Mouse (Mus musculus) embryonic facial prominence, embryonic 13.5 days (tissue): ENCODE results near the gene Wnt10a. TPM values are rescaled to one million over a fixed set of nuclear protein-coding genes. Genes with fewer than 3 reads are reported as not detected.

Source experiments
- ATAC-seq: fragments of 200-750 bp; cut with Nextera tagmentation; 2 replicates; pipeline ENCODE4 v1.8.0; 2017; ENCODE audit warnings: low read depth; ENCODE audit not compliant: insufficient number of reproducible peaks, insufficient read depth, low FRiP score, low TSS enrichment
- H3K27ac ChIP-seq: fragments of 300-500 bp; sonication (generic); 2 replicates; pipeline ENCODE4 v1.5.1; 2015; ENCODE audit warnings: moderate library complexity, mild to moderate bottlenecking, inconsistent platforms
- H3K27me3 ChIP-seq: fragments of 300-500 bp; sonication (generic); 2 replicates; pipeline ENCODE4 v1.6.1; 2015; ENCODE audit warnings: mild to moderate bottlenecking, inconsistent platforms
- H3K36me3 ChIP-seq: fragments of 300-500 bp; sonication (generic); 2 replicates; pipeline ENCODE4 v1.6.1; 2015; ENCODE audit warnings: mild to moderate bottlenecking, inconsistent platforms
- H3K4me1 ChIP-seq: fragments of 300-500 bp; sonication (generic); 2 replicates; pipeline ENCODE4 v1.6.1; 2015; ENCODE audit warnings: inconsistent platforms
- H3K4me2 ChIP-seq: fragments of 300-500 bp; sonication (generic); 2 replicates; pipeline ENCODE4 v1.6.1; 2015; ENCODE audit warnings: moderate library complexity, mild to moderate bottlenecking, inconsistent platforms
- H3K4me3 ChIP-seq: fragments of 300-500 bp; sonication (generic); 2 replicates; pipeline ENCODE4 v1.5.1; 2015; ENCODE audit warnings: mild to moderate bottlenecking, inconsistent platforms
- H3K9ac ChIP-seq: fragments of 300-500 bp; sonication (generic); 2 replicates; pipeline ENCODE4 v1.6.1; 2015; ENCODE audit warnings: mild to moderate bottlenecking, inconsistent platforms
- H3K9me3 ChIP-seq: fragments of 300-500 bp; sonication (generic); 2 replicates; pipeline ENCODE4 v1.6.1; 2016; ENCODE audit warnings: inconsistent platforms
- whole genome bisulfite sequencing: fragments of 180-500 bp; shearing (Covaris S2); methylation state at CpG from one replicate; pipeline ENCODE4 v1.1.7; 2015; ENCODE audit warnings: mixed read lengths; 5-methylcytosine and 5-hydroxymethylcytosine counted together
- polyA plus RNA-seq: library from polyadenylated mRNA; unstranded; fragments of >200 nt; fragmentation: Nextera tagmentation; extraction: Ambion mirVana; gene quantifications from 2 replicates; pipeline ENCODE4 v1.2.1, GENCODE M21; 2015

Wnt10a gene
- 5.4 and 6.9 TPM in 2 replicates for polyA plus RNA-seq

DNA sequence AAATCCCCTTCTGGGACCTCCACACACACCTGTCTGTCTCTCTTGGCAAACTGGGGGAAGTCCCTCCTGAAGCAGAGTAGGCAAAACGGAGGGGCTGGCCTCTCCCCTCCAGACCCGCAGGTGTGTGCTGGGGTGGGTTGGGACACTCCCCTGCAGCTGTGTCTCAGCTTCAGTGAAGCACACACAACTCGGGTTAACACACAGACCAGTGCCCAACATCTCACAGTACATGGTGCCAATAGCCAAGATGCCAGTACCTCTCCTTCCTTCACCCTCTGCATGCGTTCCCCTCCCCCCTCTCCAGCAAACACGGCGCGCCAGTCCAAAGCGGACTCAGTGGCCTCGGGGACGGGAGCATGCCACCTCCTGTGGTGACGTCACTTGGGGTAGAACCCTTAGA, at the start of gene Wnt10a:
Wnt10a (plus strand) TSS at position 268 of the 400 bp plus-strand sequence.
- ATAC-seq = no peak
- 2% methylated on average over 11 of the region's 11 CpGs for WGBS
- H3K4me3 ChIP-seq = peak within 1 kb of the TSS; percentile 44
- H3K4me1 ChIP-seq = peaks cover 76% of the 10 kb centered on the region
- peak within 1 kb of the TSS; percentile 70 for H3K9ac ChIP-seq
- no peaks in the 10 kb centered on the region for H3K9me3 ChIP-seq
- H3K27me3 ChIP-seq = peaks cover 99% of the 10 kb centered on the region
- H3K4me2 ChIP-seq = peak within 1 kb of the TSS; percentile 88
- H3K27ac ChIP-seq = peak within 1 kb of the TSS; percentile 22
- no peaks in the 10 kb centered on the region for H3K36me3 ChIP-seq

DNA sequence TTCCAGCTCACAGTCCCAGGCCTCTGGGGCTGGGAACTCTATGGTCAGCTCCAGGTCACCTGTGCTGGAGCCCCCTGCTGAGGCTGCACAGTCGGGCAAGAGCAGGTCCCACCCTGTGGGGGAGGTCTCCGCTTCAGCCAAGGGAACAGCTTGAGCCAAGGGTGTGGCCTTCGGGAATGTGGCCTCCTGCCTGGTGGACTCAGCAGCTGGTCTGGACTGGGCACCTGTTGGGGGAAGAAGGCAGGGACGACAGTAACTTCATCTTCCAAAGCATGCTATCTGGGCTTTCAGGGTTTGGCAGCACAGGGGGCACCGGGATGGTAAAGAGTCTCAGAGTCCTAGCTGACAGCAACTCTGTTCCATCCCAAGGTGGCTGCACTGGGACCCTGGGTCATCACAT, 44.0 kb upstream of the Wnt10a start:
- Histone ChIP-seq H3K4me3 (no peak overlapping the region), H3K4me2 (no peak overlapping the region), H3K9ac (no peak overlapping the region), H3K36me3 (no peaks in the 10 kb centered on the region), H3K9me3 (no peaks in the 10 kb centered on the region), H3K4me1 (peaks cover 12% of the 10 kb centered on the region), H3K27me3 (peaks cover 29% of the 10 kb centered on the region), H3K27ac (no peak overlapping the region)
- 73% methylated on average over 5 of the region's 5 CpGs for WGBS
- no peak for ATAC-seq

DNA sequence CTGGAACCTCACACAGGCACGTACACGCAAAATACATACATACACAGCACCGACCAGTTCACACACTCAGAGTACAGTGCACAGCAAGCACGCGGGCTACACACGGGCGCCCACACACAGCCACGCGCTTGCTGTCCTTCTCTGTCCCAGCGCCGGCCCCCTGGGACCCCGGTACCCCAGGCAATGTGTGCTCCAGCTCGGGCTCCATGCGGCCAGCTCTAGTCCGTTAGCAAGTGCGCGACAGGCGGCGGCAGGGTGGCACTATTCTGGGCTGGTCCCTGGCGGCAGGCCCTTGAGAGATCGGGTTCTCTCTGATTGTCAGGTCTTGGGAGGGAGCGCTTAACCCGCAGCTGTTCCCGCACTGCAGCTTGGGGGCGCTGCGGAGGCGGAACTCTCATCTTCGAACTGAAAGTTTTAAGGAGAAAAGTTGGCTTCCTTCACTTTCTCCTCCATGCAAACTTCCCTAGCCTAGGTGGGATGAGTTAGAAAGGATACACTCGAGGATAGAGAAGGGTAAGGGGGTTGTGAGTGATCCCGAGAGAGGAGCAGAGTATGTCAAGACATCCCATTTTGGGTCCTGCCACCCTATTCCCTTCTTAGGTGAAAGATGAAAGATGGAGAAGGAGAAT, 42.6 kb upstream of the Wnt10a start, which contains the start of gene Prkag3:
Prkag3 (minus strand) TSS at position 579 of the 629 bp plus-strand sequence.
- 10% methylated on average over 30 of the region's 30 CpGs for WGBS
- 0 out of 2 replicates have a peak, but pooled peaks have one; percentile 62 for ATAC-seq
- H3K9ac ChIP-seq = peak within 1 kb of the TSS; percentile 61

DNA sequence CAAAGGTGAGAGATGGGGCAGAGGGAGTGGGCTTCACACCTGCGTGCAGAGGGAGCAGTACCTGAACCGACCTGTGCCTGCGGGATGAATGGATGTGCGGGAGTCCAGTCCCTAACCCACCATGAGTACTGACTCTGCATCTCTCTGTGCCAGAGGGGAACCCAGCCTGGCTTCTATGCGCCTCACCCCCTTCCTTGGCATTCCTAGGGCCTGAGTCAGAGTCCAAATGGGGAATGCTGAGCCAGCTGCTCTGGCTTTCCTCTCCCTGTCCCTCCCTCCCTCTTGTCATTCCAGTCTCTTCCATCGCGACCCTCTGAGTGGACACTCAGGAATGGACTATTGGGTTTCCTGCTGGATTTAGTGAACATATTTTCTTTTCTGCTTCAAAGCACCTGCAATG, 42.0 kb upstream of the Wnt10a start:
- no peak overlapping the region for H3K4me3 ChIP-seq
- WGBS = 65% methylated on average over 7 of the region's 7 CpGs
- no peak for ATAC-seq

More for the DNA sequence above, 42.6 kb upstream of the Wnt10a start, which contains the start of gene Prkag3:
- Histone ChIP-seq H3K4me2 (peak within 1 kb of the TSS; percentile 60), H3K4me3 (peak within 1 kb of the TSS; percentile 28), H3K27me3 (peaks cover 29% of the 10 kb centered on the region), H3K9me3 (no peaks in the 10 kb centered on the region), H3K27ac (no peak within 1 kb of the TSS), H3K36me3 (no peaks in the 10 kb centered on the region), H3K4me1 (peaks cover 12% of the 10 kb centered on the region)

DNA sequence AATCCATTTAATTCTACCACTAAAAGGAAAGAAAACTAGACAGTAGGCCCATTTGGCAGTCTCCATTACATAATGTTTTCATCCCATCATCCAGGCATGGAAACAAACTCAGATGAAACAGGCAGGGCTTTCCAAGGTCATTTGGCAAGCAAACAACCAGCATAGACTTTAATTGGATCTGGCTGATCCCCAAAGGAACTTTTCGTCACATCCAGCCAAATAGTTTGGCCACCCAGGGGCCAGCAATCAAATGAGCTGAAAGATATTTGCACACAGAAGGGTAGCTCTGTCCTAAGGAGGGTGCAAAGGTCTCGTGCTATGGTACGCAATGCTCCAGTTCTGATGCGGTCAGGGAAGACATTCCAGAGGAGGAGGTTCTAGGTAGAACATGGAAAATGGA, 40.6 kb upstream of the Wnt10a start:
- Histone ChIP-seq H3K9ac (no peak overlapping the region), H3K4me3 (no peak overlapping the region), H3K36me3 (no peaks in the 10 kb centered on the region), H3K27ac (no peak overlapping the region), H3K27me3 (peaks cover 29% of the 10 kb centered on the region), H3K9me3 (no peaks in the 10 kb centered on the region), H3K4me1 (peaks cover 12% of the 10 kb centered on the region), H3K4me2 (no peak overlapping the region)
- 88% methylated on average over 4 of the region's 4 CpGs for WGBS
- ATAC-seq = no peak

More for the DNA sequence above, 42.0 kb upstream of the Wnt10a start:
- H3K9ac ChIP-seq = no peak overlapping the region
- no peaks in the 10 kb centered on the region for H3K36me3 ChIP-seq
- H3K4me1 ChIP-seq = peaks cover 12% of the 10 kb centered on the region
- no peaks in the 10 kb centered on the region for H3K9me3 ChIP-seq
- H3K27ac ChIP-seq = no peak overlapping the region
- peaks cover 29% of the 10 kb centered on the region for H3K27me3 ChIP-seq
- peak overlapping the region; percentile 60; the same call in 1 of the 2 replicates for H3K4me2 ChIP-seq

DNA sequence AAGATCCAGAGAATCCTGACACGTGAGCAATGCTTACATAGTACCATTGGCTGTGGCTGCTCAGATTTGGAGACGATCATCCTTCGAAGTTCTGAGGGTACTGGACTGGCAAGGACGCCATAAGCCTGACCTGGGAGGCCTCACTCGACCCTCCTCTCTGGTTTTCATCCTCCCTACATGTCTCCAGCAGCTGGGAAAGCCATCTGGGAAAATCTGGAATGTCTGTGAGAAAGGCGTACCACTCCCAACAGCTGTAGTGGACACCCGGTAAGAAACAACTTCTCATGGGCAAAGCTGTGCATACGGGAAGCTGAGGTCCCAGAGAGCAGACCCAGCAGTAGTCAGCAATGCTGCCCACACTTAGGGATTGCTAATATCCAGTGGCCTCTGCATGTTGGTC, 39.2 kb upstream of the Wnt10a start:
- no peak overlapping the region for H3K4me2 ChIP-seq
- H3K36me3 ChIP-seq = no peaks in the 10 kb centered on the region
- no peak overlapping the region for H3K4me3 ChIP-seq
- H3K9me3 ChIP-seq = no peaks in the 10 kb centered on the region
- 84% methylated on average over 8 of the region's 8 CpGs for WGBS
- peaks cover 26% of the 10 kb centered on the region for H3K27me3 ChIP-seq
- no peak for ATAC-seq
- peaks cover 12% of the 10 kb centered on the region for H3K4me1 ChIP-seq
- H3K9ac ChIP-seq = no peak overlapping the region
- no peak overlapping the region for H3K27ac ChIP-seq

DNA sequence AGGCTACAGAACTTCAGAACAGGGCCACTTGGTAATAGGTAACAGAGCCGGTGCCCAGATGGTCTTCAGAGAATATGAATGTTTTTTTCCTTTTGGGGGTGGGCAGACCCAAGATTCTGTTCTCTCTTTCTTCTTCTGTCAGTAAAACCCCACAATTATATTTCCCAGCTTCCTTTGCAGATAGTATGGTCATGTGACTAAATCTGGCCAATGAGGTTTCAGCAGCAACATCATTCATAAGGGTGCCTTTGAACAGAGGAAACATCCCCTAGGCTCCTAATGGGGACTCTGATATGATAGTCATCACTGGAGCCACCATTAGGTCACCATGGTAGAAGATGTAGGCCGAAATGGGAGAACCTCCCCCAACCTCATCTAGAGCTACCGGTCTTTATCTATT, 38.5 kb upstream of the Wnt10a start:
- no peak overlapping the region for H3K4me3 ChIP-seq
- no peak overlapping the region for H3K27ac ChIP-seq
- peaks cover 12% of the 10 kb centered on the region for H3K4me1 ChIP-seq
- H3K4me2 ChIP-seq = no peak overlapping the region
- WGBS = 94% methylated on average over 3 of the region's 3 CpGs
- peaks cover 20% of the 10 kb centered on the region for H3K27me3 ChIP-seq
- no peak overlapping the region for H3K9ac ChIP-seq
- no peaks in the 10 kb centered on the region for H3K36me3 ChIP-seq
- ATAC-seq = no peak
- no peaks in the 10 kb centered on the region for H3K9me3 ChIP-seq

DNA sequence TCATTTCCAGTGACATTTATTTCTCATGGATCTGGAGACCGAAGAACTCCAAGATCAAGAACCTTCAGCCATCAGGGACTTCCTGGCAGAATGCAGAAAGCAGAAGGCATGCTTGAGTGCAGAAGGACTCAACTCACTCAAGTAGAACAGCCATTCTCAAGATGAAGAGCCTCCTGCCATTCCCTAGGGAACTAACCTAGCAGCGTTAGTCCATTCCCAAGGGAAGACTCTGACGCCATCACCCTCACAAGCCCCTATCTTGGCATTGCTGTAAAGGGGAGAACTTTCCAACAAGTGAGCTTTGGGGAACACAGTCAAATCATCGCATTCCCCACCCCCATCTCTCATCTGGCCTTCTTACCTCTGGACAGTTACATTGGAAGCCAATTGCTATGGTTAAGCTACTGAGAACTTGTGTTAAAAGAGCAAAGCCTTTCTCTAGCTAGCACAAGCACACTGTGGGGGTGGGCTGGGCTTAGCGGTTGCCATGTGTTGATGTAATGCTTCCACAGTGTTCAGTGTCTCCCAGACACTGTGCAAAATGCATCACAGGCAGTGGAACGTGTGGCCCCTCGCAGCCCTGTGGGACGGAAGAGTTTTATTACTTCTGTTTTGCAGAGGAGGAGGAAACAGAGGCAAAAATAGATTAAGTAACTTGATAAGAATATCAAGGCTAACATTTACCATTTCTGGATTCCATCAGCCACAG, 37.9 kb upstream of the Wnt10a start:
- Histone ChIP-seq H3K9me3 (no peaks in the 10 kb centered on the region), H3K27me3 (peaks cover 16% of the 10 kb centered on the region), H3K9ac (no peak overlapping the region), H3K4me1 (peaks cover 8% of the 10 kb centered on the region), H3K27ac (no peak overlapping the region), H3K4me3 (no peak overlapping the region), H3K4me2 (no peak overlapping the region), H3K36me3 (no peaks in the 10 kb centered on the region)
- no peak for ATAC-seq
- WGBS = 75% methylated on average over 8 of the region's 8 CpGs

DNA sequence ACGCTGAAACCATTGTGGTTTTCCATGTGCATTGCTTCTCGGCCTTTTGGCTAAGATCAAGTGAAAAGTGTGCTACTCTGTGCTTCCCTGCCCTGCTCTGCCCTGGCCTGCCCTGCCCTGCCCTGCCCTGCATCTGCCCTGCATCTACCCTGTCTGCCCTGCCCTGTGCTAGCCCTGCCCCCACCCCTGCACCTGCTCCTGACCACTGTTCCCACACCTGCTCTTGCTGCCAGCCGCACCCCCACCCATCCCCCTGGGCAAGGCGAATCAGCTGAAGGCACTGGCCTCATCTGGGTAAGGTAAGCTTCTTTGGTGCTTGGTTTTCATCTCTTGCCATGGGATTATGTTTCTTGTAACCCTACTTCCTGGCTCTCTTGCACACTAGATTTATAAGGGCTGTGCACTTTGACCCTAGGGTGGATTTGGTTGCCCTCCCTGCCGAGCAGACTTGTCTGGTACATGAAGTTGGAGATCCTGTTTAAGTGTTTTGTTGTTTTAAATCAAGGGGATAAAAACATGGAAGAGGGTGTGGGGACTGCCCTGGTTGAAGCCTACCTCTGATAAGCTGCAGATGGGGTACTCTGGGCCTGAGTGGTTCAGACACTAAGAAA, 37.0 kb upstream of the Wnt10a start:
- no peaks in the 10 kb centered on the region for H3K36me3 ChIP-seq
- H3K9me3 ChIP-seq = no peaks in the 10 kb centered on the region
- H3K27ac ChIP-seq = no peak overlapping the region
- peak; percentile 72; the same call in 1 of the 2 replicates for ATAC-seq
- H3K4me1 ChIP-seq = no peaks in the 10 kb centered on the region; the same call in 1 of the 2 replicates
- peaks cover 7% of the 10 kb centered on the region for H3K27me3 ChIP-seq
- no peak overlapping the region for H3K9ac ChIP-seq
- H3K4me2 ChIP-seq = no peak overlapping the region
- H3K4me3 ChIP-seq = no peak overlapping the region
- WGBS = 39% methylated on average over 5 of the region's 5 CpGs

DNA sequence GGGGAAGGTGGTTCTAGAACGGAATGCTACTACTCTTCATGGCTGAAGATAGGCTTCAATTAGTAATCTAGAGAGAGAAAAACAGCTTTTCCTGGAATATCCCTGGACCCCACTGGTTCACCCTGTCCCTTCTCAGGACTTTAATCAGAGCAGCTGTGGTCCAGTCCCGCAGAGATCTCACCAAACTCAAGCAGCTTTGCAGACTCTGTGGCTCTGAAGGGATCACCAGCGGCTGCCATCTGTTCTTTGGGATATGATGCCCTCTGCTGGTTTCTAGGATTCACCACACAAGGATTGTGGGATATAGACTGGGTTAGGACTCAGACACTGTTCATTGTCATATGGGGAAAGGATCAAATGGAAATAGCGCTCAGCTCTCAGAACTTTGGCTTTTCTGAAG, 31.5 kb upstream of the Wnt10a start:
- H3K4me1 ChIP-seq = no peaks in the 10 kb centered on the region
- peaks cover 17% of the 10 kb centered on the region for H3K27me3 ChIP-seq
- H3K9ac ChIP-seq = no peak overlapping the region
- H3K9me3 ChIP-seq = no peaks in the 10 kb centered on the region
- no peaks in the 10 kb centered on the region for H3K36me3 ChIP-seq
- no peak for ATAC-seq
- H3K27ac ChIP-seq = no peak overlapping the region
- no peak overlapping the region for H3K4me2 ChIP-seq
- H3K4me3 ChIP-seq = no peak overlapping the region
- 23% methylated on average over 4 of the region's 4 CpGs for WGBS

DNA sequence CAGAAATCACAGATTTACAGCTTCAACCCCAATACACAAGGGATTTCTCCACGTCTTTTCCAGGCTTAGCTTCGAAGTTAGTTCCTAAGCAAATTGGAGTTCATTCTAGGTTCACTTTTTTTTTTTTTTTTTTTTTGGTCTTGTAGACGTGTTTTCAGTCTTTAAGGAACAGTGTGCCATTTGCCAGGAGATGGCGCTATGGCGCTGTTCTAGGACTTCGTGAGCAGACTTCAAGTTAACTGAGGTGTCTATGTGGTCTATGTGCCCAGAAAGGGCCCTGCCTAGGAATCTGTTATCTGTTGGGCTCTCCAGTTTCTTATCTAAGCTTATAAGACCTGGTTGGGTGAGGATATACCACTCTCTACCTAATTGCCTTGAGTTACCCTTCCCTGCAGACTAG, 28.2 kb upstream of the Wnt10a start:
- no peak overlapping the region for H3K4me3 ChIP-seq
- WGBS = 2% methylated on average over 6 of the region's 6 CpGs
- peaks cover 2% of the 10 kb centered on the region; the same call in 1 of the 2 replicates for H3K4me1 ChIP-seq
- no peaks in the 10 kb centered on the region for H3K36me3 ChIP-seq
- H3K27ac ChIP-seq = no peak overlapping the region
- H3K27me3 ChIP-seq = peaks cover 37% of the 10 kb centered on the region
- H3K9me3 ChIP-seq = no peaks in the 10 kb centered on the region
- no peak overlapping the region for H3K4me2 ChIP-seq
- no peak for ATAC-seq
- no peak overlapping the region for H3K9ac ChIP-seq
